Mouse (Mus musculus) lung, embryonic 16.5 days (tissue): ENCODE results near the gene Ssr2. TPM values are rescaled to one million over a fixed set of nuclear protein-coding genes. Genes with fewer than 3 reads are reported as not detected.

Source experiments
- microRNA counts: library from miRNA; unstranded; fragments of <30 nt; microRNA quantifications from one replicate; lab custom pipeline; 2016
- microRNA-seq: library from miRNA; unstranded; fragments of <30 nt; microRNA quantifications from one replicate; pipeline ENCODE4, GENCODE M21; 2016
- polyA plus RNA-seq: library from polyadenylated mRNA; unstranded; fragments of >200 nt; fragmentation: Nextera tagmentation; extraction: Ambion mirVana; gene quantifications from 2 replicates; pipeline ENCODE4 v1.2.1, GENCODE M21; 2015

The Ssr2 gene
- polyA plus RNA-seq, 1 experiment from 2014 or later = 367 TPM

MicroRNA genes within 50 kb of the gene (microRNA counts, 519-probe panel; counts per million panel counts)
- not detected for microRNA mmu-miR-1905 (lab: Ali Mortazavi, UCI)

Small RNA genes within 50 kb of the gene (microRNA-seq; reads per million reads assigned to microRNA genes)
- gene Mir1905 = not detected

Other genes with a start within 250 kb of the Ssr2 start
- 9.5 and 9.9 TPM in 2 replicates for gene Tmem79, start 239.7 kb upstream of the Ssr2 start, polyA plus RNA-seq
- gene Smg5, start 239.6 kb upstream of the Ssr2 start, polyA plus RNA-seq = 46.6 and 46.7 TPM in 2 replicates
- 12.5 and 15.2 TPM in 2 replicates for gene Paqr6, start 211.3 kb upstream of the Ssr2 start, polyA plus RNA-seq
- gene Bglap3, start 203.1 kb upstream of the Ssr2 start, polyA plus RNA-seq = 0.13 TPM in 1 of 2 replicates, not detected in the other
- 0.43 TPM in 1 of 2 replicates, not detected in the other for gene Bglap2, start 197.2 kb upstream of the Ssr2 start, polyA plus RNA-seq
- 0.94 TPM in 1 of 2 replicates, not detected in the other for gene Bglap, start 191.4 kb upstream of the Ssr2 start, polyA plus RNA-seq
- 130 and 147 TPM in 2 replicates for gene Pmf1, start 165.5 kb upstream of the Ssr2 start, polyA plus RNA-seq
- gene Slc25a44, start 150.7 kb upstream of the Ssr2 start, polyA plus RNA-seq = 15.2 and 16.0 TPM in 2 replicates
- gene Sema4a, start 114.7 kb upstream of the Ssr2 start, polyA plus RNA-seq = 6.3 TPM in 2 replicates
- gene Lmna, start 65.9 kb upstream of the Ssr2 start, polyA plus RNA-seq = 148 and 150 TPM in 2 replicates
- 13.1 and 13.5 TPM in 2 replicates for gene Mex3a, start 43.5 kb upstream of the Ssr2 start, polyA plus RNA-seq
- gene Rab25, start 27.6 kb upstream of the Ssr2 start, polyA plus RNA-seq = 48.0 and 61.2 TPM in 2 replicates
- gene Lamtor2, start 22.8 kb upstream of the Ssr2 start, polyA plus RNA-seq = 169 and 183 TPM in 2 replicates
- gene Ubqln4, start 22.1 kb upstream of the Ssr2 start, polyA plus RNA-seq = 39.3 and 41.8 TPM in 2 replicates
- 123 and 125 TPM in 2 replicates for gene Arhgef2, start 30.1 kb downstream of the Ssr2 start, polyA plus RNA-seq
- gene Rxfp4, start 77.3 kb downstream of the Ssr2 start, polyA plus RNA-seq = not detected in 2 replicates
- gene Khdc4, start 109.9 kb downstream of the Ssr2 start, polyA plus RNA-seq = 82.1 and 86.2 TPM in 2 replicates
- gene Rit1, start 141.0 kb downstream of the Ssr2 start, polyA plus RNA-seq = 58.9 and 68.9 TPM in 2 replicates
- 8.0 and 8.1 TPM in 2 replicates for gene Syt11, start 199.3 kb downstream of the Ssr2 start, polyA plus RNA-seq